Mouse (Mus musculus): Measurements from ENCODE around the gene Epor.

DNA sequence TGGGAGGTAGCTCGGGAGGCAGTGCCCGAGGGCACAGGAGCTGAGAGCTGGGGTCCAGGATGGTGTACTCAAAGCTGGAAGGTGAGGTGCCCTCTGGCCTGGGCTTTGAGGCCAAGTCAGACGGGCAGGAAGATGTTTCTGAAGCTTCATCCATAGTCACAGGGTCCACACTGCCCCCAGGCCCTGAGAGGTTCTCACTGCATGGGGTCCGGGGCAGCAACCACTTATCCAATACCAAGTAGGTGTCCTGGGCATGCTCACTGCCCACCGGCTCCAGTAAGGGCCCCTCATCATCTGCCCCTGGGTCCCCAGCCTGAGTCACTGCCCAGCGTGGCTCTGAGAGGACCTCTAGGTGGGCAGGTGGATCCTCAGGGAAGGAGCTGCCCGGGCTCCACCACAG lies 4.1 kb downstream of the Epor start:
- no peak for TF ChIP-seq GATA1 (IDR thresholded peaks at IDR 0.05; ENCODE audit: low read length)
- TF ChIP-seq TAL1 (IDR thresholded peaks at IDR 0.05; ENCODE audit: low read length), result no peak

Measured in erythroblast, embryonic 14.5 days (primary cell).